Mouse (Mus musculus): ENCODE results near the gene Lclat1. TPM values are rescaled to one million over a fixed set of nuclear protein-coding genes. Genes with fewer than 3 reads are reported as not detected.

Lclat1 gene
- polyA plus RNA-seq, 1 experiment, result 22.8 TPM

DNA sequence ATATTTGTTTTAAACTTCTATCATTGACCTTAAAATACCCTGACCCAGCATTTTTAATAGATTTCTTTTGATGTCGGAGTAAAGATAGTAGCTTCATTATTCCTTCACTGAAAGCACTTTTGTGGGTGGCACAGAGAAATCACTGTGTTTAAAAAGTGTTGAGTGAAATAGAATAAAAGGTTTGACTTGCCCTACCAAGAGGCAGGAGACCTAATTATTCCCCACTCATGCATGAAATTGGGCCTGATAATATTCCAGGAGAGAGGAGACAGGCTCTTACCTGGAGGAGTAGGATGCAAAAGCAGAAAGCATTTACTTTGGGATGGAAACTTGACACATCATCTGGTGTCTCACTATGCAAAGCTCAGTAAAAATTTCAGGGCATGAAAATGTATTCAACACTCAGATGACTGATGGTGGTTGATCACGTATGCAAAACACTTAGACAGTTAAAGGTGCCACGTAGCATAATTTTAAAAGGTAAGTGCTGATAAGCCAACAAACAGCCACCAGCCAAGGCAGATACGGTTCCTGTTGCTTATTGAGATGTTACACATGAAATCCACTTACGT is 103.3 kb downstream of the Lclat1 start:
- WGBS, result 81% methylated on average over 5 of the region's 5 CpGs
- DNase-seq, result no peak
- Histone ChIP-seq H3K4me1 (ENCODE audit: control insufficient read depth, insufficient read depth, low read length) (no peaks in the 10 kb centered on the region), H3K4me3 (replicated peaks; ENCODE audit: extremely low read depth, low read depth, low read length) (no peak overlapping the region)
- no peak for TF ChIP-seq POLR2A (IDR thresholded peaks at IDR 0.05; ENCODE audit: borderline replicate concordance, extremely low read depth, low read depth, low read length)
- no peak for TF ChIP-seq CTCF (IDR thresholded peaks at IDR 0.05; ENCODE audit: insufficient read depth, low read length)

DNA sequence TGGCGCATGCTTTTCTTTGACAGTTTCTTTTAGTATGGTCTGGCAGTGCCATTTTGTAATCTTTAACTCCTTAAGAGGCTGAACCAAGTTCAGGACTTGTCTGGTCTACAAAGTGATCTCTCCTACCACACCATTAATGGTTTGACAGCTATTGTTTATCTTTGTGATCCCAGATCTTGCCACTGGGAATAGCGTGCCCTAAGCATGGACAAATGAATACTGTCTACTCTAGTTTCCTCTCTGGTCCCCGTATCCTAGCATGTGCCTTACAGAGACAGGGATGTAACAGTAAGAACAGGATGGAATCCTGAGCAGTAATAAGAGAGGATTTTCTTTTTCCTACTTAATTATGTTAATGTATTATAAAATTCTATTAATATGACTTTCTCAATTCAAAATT is 105.0 kb downstream of the Lclat1 start:
- no peaks in the 10 kb centered on the region for H3K4me1 ChIP-seq (ENCODE audit: control insufficient read depth, insufficient read depth, low read length)
- H3K4me3 ChIP-seq (replicated peaks; ENCODE audit: extremely low read depth, low read depth, low read length), result no peak overlapping the region
- 53% methylated on average over 3 of the region's 3 CpGs for WGBS
- DNase-seq, result no peak
- TF ChIP-seq CTCF (IDR thresholded peaks at IDR 0.05; ENCODE audit: insufficient read depth, low read length), result no peak
- TF ChIP-seq POLR2A (IDR thresholded peaks at IDR 0.05; ENCODE audit: borderline replicate concordance, extremely low read depth, low read depth, low read length), result no peak

DNA sequence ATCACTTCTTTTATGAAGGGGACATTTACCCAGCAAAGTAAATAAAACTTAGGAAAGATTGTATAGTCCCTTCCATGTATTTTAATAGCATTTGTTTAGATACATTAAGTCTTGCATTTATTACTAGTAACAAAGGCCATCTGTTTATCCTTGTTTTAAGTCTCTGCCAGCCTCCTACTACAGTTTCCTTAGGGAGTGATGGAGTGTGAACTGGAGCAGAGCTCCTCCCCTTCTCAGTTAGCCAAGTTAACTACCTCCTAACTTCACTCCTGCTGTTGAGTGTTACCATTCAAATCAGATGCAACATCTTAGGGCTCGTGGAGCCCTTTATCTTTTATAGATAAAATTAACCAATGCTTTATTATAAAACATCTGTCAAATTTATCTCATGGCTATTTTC is 105.4 kb downstream of the Lclat1 start:
- TF ChIP-seq POLR2A (IDR thresholded peaks at IDR 0.05; ENCODE audit: borderline replicate concordance, extremely low read depth, low read depth, low read length) (no peak), CTCF (IDR thresholded peaks at IDR 0.05; ENCODE audit: insufficient read depth, low read length) (no peak)
- WGBS, result 57% methylated on average over 1 of the region's 1 CpGs
- DNase-seq, result no peak

DNA sequence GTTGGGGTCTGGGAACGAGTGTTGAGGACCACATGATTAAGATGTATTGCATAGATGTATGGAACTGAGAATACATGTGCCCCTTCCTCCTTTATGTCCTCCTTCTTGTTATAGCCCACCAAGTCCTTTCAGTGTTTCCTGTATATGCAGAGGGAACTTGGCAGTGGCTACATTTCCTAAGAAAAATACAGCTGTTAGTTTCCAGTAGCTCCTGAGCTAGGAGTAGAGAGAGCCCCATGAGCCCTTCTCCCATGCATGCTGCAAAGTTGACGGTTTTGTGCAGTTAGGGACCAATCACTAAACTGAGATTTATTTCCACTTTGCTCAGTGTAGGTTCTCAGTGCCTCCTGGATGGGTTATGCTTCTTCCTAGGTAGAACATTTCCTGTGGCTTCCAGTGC is 105.9 kb downstream of the Lclat1 start:
- TF ChIP-seq CTCF (IDR thresholded peaks at IDR 0.05; ENCODE audit: insufficient read depth, low read length), result no peak
- TF ChIP-seq POLR2A (IDR thresholded peaks at IDR 0.05; ENCODE audit: borderline replicate concordance, extremely low read depth, low read depth, low read length), result no peak
- Histone ChIP-seq H3K4me1 (ENCODE audit: control insufficient read depth, insufficient read depth, low read length) (no peaks in the 10 kb centered on the region), H3K4me3 (replicated peaks; ENCODE audit: extremely low read depth, low read depth, low read length) (no peak overlapping the region)
- DNase-seq, result no peak
- WGBS, result 52% methylated on average over 2 of the region's 2 CpGs

More for the DNA sequence above, 105.4 kb downstream of the Lclat1 start:
- Histone ChIP-seq H3K4me1 (ENCODE audit: control insufficient read depth, insufficient read depth, low read length) (no peaks in the 10 kb centered on the region), H3K4me3 (replicated peaks; ENCODE audit: extremely low read depth, low read depth, low read length) (no peak overlapping the region)

DNA sequence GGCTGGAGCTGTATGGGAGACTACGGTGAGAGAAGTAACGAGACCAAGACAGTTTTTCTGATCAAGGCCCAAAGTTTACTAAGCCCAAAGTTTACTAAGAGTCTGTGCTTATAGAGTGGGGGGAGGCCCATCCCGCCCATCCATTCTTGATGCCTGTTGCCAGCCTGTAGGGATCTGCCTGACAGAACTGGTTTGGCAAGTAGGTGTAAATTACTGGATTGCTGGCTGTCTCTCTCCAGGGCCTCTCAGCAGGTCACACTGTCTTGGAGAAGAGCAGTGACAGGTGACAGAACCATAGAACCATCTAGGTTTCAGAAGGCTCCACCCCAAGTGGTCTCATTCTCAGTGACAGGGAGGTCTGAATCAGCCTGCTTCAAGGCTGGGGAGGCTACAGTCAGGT is 109.5 kb downstream of the Lclat1 start:
- 79% methylated on average over 3 of the region's 3 CpGs for WGBS
- Histone ChIP-seq H3K4me3 (replicated peaks; ENCODE audit: extremely low read depth, low read depth, low read length) (no peak overlapping the region), H3K4me1 (ENCODE audit: control insufficient read depth, insufficient read depth, low read length) (peaks cover 4% of the 10 kb centered on the region)
- no peak for DNase-seq
- TF ChIP-seq CTCF (IDR thresholded peaks at IDR 0.05; ENCODE audit: insufficient read depth, low read length), result no peak
- TF ChIP-seq POLR2A (IDR thresholded peaks at IDR 0.05; ENCODE audit: borderline replicate concordance, extremely low read depth, low read depth, low read length), result no peak

DNA sequence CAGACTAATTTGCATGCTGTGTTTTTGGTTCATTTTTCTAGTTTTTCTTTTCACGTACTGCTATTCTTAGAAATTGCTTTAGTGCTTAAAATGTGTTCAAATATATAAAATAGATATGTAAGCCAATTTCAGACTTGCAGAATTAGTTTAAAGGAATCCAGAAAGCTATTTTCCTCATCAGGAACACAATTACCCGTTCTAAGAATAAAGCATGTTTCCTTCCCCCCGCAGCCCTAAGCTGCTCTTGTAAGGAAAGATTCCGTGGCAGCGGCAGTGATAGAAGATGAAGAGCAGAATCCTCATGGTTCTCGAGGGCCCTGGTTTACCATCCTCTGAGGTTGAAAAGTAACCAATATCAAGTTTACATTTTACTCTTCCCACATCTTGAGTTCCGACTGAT is 113.0 kb downstream of the Lclat1 start:
- 70% methylated on average over 7 of the region's 7 CpGs for WGBS
- H3K4me1 ChIP-seq (ENCODE audit: control insufficient read depth, insufficient read depth, low read length), result peaks cover 6% of the 10 kb centered on the region
- H3K4me3 ChIP-seq (replicated peaks; ENCODE audit: extremely low read depth, low read depth, low read length), result no peak overlapping the region
- TF ChIP-seq CTCF (IDR thresholded peaks at IDR 0.05; ENCODE audit: insufficient read depth, low read length) (no peak), POLR2A (IDR thresholded peaks at IDR 0.05; ENCODE audit: borderline replicate concordance, extremely low read depth, low read depth, low read length) (no peak)
- DNase-seq, result no peak

DNA sequence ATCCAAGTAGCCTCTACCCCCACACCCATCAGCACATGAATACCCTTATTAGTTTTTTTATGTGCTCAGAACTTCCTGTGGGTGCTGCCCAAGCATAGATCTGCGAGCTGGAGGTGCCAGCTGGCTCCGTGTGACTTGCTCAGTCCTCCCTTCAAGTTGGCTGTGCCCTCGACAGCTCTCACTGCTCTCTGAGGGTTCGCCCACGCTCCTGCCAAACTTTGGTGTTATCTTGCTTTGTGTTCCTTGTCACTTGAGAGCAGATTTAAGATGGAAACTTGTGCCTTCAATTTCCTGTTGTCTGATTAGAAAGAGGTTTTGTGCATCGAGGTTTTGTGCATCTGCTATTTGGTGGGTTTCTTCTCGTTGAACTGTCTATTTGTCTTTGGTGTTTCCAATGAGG is 114.3 kb downstream of the Lclat1 start:
- 27% methylated on average over 7 of the region's 7 CpGs for WGBS
- Histone ChIP-seq H3K4me1 (ENCODE audit: control insufficient read depth, insufficient read depth, low read length) (peaks cover 6% of the 10 kb centered on the region), H3K4me3 (replicated peaks; ENCODE audit: extremely low read depth, low read depth, low read length) (no peak overlapping the region)
- no peak for DNase-seq
- TF ChIP-seq POLR2A (IDR thresholded peaks at IDR 0.05; ENCODE audit: borderline replicate concordance, extremely low read depth, low read depth, low read length) (no peak), CTCF (IDR thresholded peaks at IDR 0.05; ENCODE audit: insufficient read depth, low read length) (no peak)

DNA sequence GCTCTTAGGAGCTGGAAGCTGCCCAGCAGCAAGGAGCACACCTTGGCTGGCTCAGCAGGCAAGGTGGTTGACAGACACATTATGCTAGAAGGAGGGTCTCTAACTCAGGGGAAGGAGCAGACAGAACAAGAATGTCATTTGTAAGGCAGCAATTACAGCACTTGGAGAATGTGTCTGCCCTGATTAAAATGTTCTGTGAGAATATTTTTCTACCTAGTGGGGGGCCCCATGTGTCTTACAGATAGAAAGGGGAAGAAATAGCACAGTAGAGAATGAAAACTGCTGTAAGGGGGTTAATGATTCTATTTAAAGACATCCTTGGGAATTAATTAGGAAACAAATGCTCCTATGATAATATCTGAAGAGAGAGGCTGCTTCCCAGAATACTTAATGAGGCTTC is 117.7 kb downstream of the Lclat1 start:
- no peak overlapping the region for H3K4me3 ChIP-seq (replicated peaks; ENCODE audit: extremely low read depth, low read depth, low read length)
- no peak for DNase-seq
- TF ChIP-seq CTCF (IDR thresholded peaks at IDR 0.05; ENCODE audit: insufficient read depth, low read length) (no peak), POLR2A (IDR thresholded peaks at IDR 0.05; ENCODE audit: borderline replicate concordance, extremely low read depth, low read depth, low read length) (no peak)
- peaks cover 6% of the 10 kb centered on the region for H3K4me1 ChIP-seq (ENCODE audit: control insufficient read depth, insufficient read depth, low read length)

DNA sequence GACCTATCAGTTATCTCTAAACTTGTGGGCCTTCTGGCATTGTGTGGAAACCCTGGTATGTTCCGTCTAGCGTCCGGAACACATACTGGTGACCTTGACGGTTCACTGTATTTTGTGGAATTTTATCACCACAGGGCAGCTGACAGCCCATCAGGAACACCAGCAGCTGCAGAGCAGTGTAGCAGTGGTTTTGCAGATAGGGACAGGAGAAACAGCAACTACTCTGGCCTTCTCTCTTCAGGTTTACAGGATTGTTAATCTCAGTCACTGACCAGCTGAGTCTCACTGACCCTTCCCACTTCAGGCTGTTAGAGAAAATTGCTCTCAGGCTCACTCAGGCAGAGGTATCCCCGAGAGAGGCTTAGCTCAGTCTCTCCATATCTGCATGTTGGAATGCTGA is 118.2 kb downstream of the Lclat1 start:
- 56% methylated on average over 5 of the region's 5 CpGs for WGBS
- H3K4me3 ChIP-seq (replicated peaks; ENCODE audit: extremely low read depth, low read depth, low read length), result no peak overlapping the region

DNA sequence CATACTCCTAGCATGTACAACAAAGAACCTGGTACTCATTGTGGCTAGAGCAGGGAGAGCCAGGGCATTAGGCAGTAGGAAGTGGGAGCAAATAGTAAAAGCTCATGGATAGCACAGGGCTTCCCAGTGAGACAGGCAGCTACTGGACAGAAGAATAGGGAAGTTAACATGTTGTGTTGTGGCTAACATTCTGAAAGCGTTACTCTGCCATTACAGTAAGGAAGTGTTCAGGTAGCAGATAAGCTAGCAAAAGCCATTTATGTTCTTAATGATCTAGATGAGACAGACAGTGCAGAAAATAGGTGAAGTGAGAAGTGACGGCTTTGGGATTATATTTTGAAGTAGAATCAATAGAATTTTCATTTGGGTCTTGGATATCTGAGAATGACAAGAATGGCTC is 118.8 kb downstream of the Lclat1 start:
- H3K4me3 ChIP-seq (replicated peaks; ENCODE audit: extremely low read depth, low read depth, low read length), result no peak overlapping the region
- H3K4me1 ChIP-seq (ENCODE audit: control insufficient read depth, insufficient read depth, low read length), result peaks cover 6% of the 10 kb centered on the region
- TF ChIP-seq CTCF (IDR thresholded peaks at IDR 0.05; ENCODE audit: insufficient read depth, low read length) (no peak), POLR2A (IDR thresholded peaks at IDR 0.05; ENCODE audit: borderline replicate concordance, extremely low read depth, low read depth, low read length) (no peak)
- 81% methylated on average over 2 of the region's 2 CpGs for WGBS
- DNase-seq, result no peak

More for the DNA sequence above, 118.2 kb downstream of the Lclat1 start:
- TF ChIP-seq CTCF (IDR thresholded peaks at IDR 0.05; ENCODE audit: insufficient read depth, low read length), result no peak
- TF ChIP-seq POLR2A (IDR thresholded peaks at IDR 0.05; ENCODE audit: borderline replicate concordance, extremely low read depth, low read depth, low read length), result no peak
- peaks cover 6% of the 10 kb centered on the region for H3K4me1 ChIP-seq (ENCODE audit: control insufficient read depth, insufficient read depth, low read length)
- DNase-seq, result no peak
